Comparison of ENCODE assay signal across 8 mouse cellular contexts in genomic region chr10:43478751-43479435, GRCm38 (mm10). TPM values are rescaled to one million over a fixed set of nuclear protein-coding genes. Genes with fewer than 3 reads are reported as not detected.
DNase-seq lines count a peak whose midpoint lies in the region; ATAC-seq and TF ChIP-seq lines count a peak whose summit lies in the region.

Gene Bend3, plus strand, starts transcription at chr10:43478831.

- no peak within 1 kb of the TSS for H3K27ac ChIP-seq in cerebellum, adult 2 months (ENCODE audit: insufficient read depth, low read length)
- peak within 1 kb of the TSS; percentile 98 for H3K27ac ChIP-seq in hindbrain, embryonic 14.5 days
- H3K27ac ChIP-seq in left cerebral cortex, adult 2 months: peak within 1 kb of the TSS; percentile 87

- no peaks in the 10 kb centered on the region for H3K27me3 ChIP-seq in cerebellum, adult 2 months (ENCODE audit: control insufficient read depth, insufficient read depth, low read length)
- no peaks in the 10 kb centered on the region for H3K27me3 ChIP-seq in hindbrain, embryonic 14.5 days (ENCODE audit: control insufficient read depth, insufficient read depth, low read length)

- peak within 1 kb of the TSS; percentile 60 for H3K4me3 ChIP-seq in cerebellum, adult 2 months (replicated peaks; ENCODE audit: insufficient read depth, low read depth, low read length)
- peak within 1 kb of the TSS; percentile 85 for H3K4me3 ChIP-seq in hindbrain, embryonic 14.5 days (replicated peaks; ENCODE audit: low read length)
- H3K4me3 ChIP-seq in left cerebral cortex, adult 2 months: peak within 1 kb of the TSS; percentile 76

- TF ChIP-seq POLR2A in cerebellum, adult 2 months (IDR thresholded peaks at IDR 0.05; ENCODE audit: borderline replicate concordance, insufficient read depth, low read length): no peak

- no peaks in the 10 kb centered on the region for H3K36me3 ChIP-seq in hindbrain, embryonic 14.5 days (replicated peaks; ENCODE audit: control insufficient read depth, insufficient read depth)

- peak; percentile 82 for DNase-seq in MN1 (ENCODE audit: low spot score)
- DNase-seq in cerebellum, adult 2 months: peak in 1 of 2 experiments; percentile 52
- DNase-seq in frontal cortex, postnatal 14 days (ENCODE audit: low spot score in 2 of 2): peak; percentile 43 to 57
- DNase-seq in hindbrain, embryonic 14.5 days (ENCODE audit: low spot score): peak; percentile 69
- DNase-seq in left cerebral cortex, adult 2 months (ENCODE audit: extremely low spot score in 1 of 2, low spot score in 2 of 2): peak; percentile 56 to 58
- peak; percentile 69 to 77 for DNase-seq in lung, postnatal 4 days
- DNase-seq in right cerebral cortex, postnatal 10 days (ENCODE audit: low spot score in 2 of 2): peak; percentile 82 to 87
- peak; percentile 64 for DNase-seq in urinary bladder, postnatal 25 days (ENCODE audit: low spot score)

- intact Hi-C loops in left cerebral cortex, adult 2 months (cut with DNase I): loop anchor here (2.0 kb wide), 2 partner anchors 62 to 258 kb away; partner anchors contain the start of genes 1700021F05Rik and Pdss2

- H3K4me1 ChIP-seq in cerebellum, adult 2 months (ENCODE audit: control insufficient read depth, insufficient read depth, low read length): no peaks in the 10 kb centered on the region; the same call in 1 of the 2 replicates
- H3K4me1 ChIP-seq in hindbrain, embryonic 14.5 days (replicated peaks; ENCODE audit: control insufficient read depth, insufficient read depth, low read length): peaks cover 46% of the 10 kb centered on the region

- ATAC-seq in hindbrain, embryonic 14.5 days (ENCODE audit: low FRiP score): peak; percentile 68

- peak within 1 kb of the TSS; percentile 95 for H3K9ac ChIP-seq in hindbrain, embryonic 14.5 days

- no peak for TF ChIP-seq CTCF in cerebellum, adult 2 months (IDR thresholded peaks at IDR 0.05; ENCODE audit: borderline replicate concordance, insufficient read depth, low read depth, low read length)
- TF ChIP-seq CTCF in left cerebral cortex, adult 2 months (IDR thresholded peaks at IDR 0.05): no peak; the same call in 1 of the 2 replicates

- no peaks in the 10 kb centered on the region for H3K9me3 ChIP-seq in hindbrain, embryonic 14.5 days (ENCODE audit: control insufficient read depth, low read length)

- H3K4me2 ChIP-seq in hindbrain, embryonic 14.5 days (replicated peaks): peak within 1 kb of the TSS; percentile 99

- WGBS in cerebellum, adult 2 months: under 1% methylated on average over 99 of the region's 101 CpGs
- 2% methylated on average over 54 of the region's 101 CpGs for WGBS in hindbrain, embryonic 14.5 days

RNA-seq across cellular contexts. Expression of gene Bend3, which starts in this region (rescaled TPM):
- polyA plus RNA-seq in cerebellum, adult 2 months (2012; rRNA removed): 2.8 and 3.2 TPM in 2 replicates
- 3.1 and 4.8 TPM in 2 replicates for polyA plus RNA-seq in hindbrain, embryonic 14.5 days (2014; fragmentation: Nextera tagmentation; extraction: Ambion mirVana)
- 1 to 10 TPM; 5.4 to 6.1 TPM for total RNA-seq in left cerebral cortex, adult 2 months (2021)
